Mouse (Mus musculus) kidney, adult 2 months (tissue): ENCODE data around the gene Gm5678.

ENCODE experiments used
- CTCF ChIP-seq: fragments of 200-500 bp; conservative IDR thresholded peaks from 2 replicates; pipeline ENCODE4 v1.5.1; 2011; ENCODE audit warnings: low read depth, mild to moderate bottlenecking, control low read depth, low read length, moderate library complexity, mixed read lengths; ENCODE audit not compliant: insufficient read depth, insufficient read length
- POLR2A ChIP-seq: fragments of 200-500 bp; IDR thresholded peaks from one replicate; pipeline ENCODE4 v1.6.1; 2011; ENCODE audit warnings: low read depth, low read length, control low read depth

DNA sequence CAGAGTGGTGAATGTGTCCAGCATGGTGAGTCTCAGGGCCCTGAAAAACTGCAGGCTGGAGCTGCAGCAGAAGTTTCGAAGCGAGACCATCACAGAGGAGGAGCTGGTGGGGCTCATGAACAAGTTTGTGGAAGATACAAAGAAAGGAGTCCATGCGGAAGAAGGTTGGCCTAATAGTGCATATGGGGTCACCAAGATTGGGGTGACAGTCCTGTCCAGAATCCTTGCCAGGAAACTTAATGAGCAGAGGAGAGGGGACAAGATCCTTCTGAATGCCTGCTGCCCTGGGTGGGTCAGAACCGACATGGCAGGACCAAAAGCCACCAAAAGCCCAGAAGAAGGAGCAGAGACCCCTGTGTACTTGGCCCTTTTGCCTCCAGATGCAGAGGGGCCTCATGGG, 18.1 kb upstream of the Gm5678 start:
- TF ChIP-seq CTCF, result no peak
- no peak for TF ChIP-seq POLR2A
